Mouse (Mus musculus) lung, adult 2 months (tissue): ENCODE measurements around the gene Cpm.

Experiments used
- CTCF ChIP-seq: fragments of 200-500 bp; IDR thresholded peaks from 2 replicates; pipeline ENCODE4 v1.5.1; 2011; ENCODE audit warnings: mild to moderate bottlenecking, low read length, control low read depth; ENCODE audit not compliant: insufficient read depth
- POLR2A ChIP-seq: fragments of 200-500 bp; IDR thresholded peaks from 2 replicates; pipeline ENCODE4 v1.6.1; 2011; ENCODE audit warnings: low read depth, mild to moderate bottlenecking, control low read depth, low read length, borderline replicate concordance; ENCODE audit errors: extremely low read depth

GRCm38 (mm10) chr10:117702024-117702833, 72.9 kb downstream of the Cpm start:
- TF ChIP-seq POLR2A, result no peak
- TF ChIP-seq CTCF, result no peak
